Mouse (Mus musculus): Measurements from ENCODE around the gene Enthd1.

The Enthd1 gene

GRCm38 (mm10) chr15:80538075-80538474, 26.9 kb downstream of the Enthd1 start:
- WGBS, result 97% methylated on average over 2 of the region's 2 CpGs

- WGBS, result 40% methylated on average over 2 of the region's 2 CpGs
Measured at GRCm38 (mm10) chr15:80536051-80536450, 28.9 kb downstream of the Enthd1 start.

- WGBS, result 37% methylated on average over 6 of the region's 6 CpGs
Measured at GRCm38 (mm10) chr15:80533274-80533673, 31.7 kb downstream of the Enthd1 start.

- 90% methylated on average over 8 of the region's 8 CpGs for WGBS
Measured at GRCm38 (mm10) chr15:80532281-80533072, 32.5 kb downstream of the Enthd1 start.

- 71% methylated on average over 9 of the region's 9 CpGs for WGBS
Measured at GRCm38 (mm10) chr15:80531026-80531425, 33.9 kb downstream of the Enthd1 start.

GRCm38 (mm10) chr15:80529955-80530869, 34.7 kb downstream of the Enthd1 start:
- WGBS, result 36% methylated on average over 20 of the region's 20 CpGs

- WGBS, result 32% methylated on average over 10 of the region's 10 CpGs
Measured at GRCm38 (mm10) chr15:80521661-80522388, 43.1 kb downstream of the Enthd1 start.

GRCm38 (mm10) chr15:80519931-80520330, 45.0 kb downstream of the Enthd1 start:
- 76% methylated on average over 5 of the region's 5 CpGs for WGBS

GRCm38 (mm10) chr15:80518567-80519223, 46.3 kb downstream of the Enthd1 start:
- 73% methylated on average over 12 of the region's 12 CpGs for WGBS

GRCm38 (mm10) chr15:80517996-80518395, 47.0 kb downstream of the Enthd1 start:
- 23% methylated on average over 9 of the region's 9 CpGs for WGBS

- 64% methylated on average over 3 of the region's 3 CpGs for WGBS
Measured at GRCm38 (mm10) chr15:80516525-80516924, 48.4 kb downstream of the Enthd1 start.

GRCm38 (mm10) chr15:80505086-80505485, 59.9 kb downstream of the Enthd1 start:
- WGBS, result 32% methylated on average over 4 of the region's 4 CpGs

GRCm38 (mm10) chr15:80503155-80503554, 61.8 kb downstream of the Enthd1 start:
- 97% methylated on average over 4 of the region's 4 CpGs for WGBS

- 89% methylated on average over 2 of the region's 2 CpGs for WGBS
Measured at GRCm38 (mm10) chr15:80502741-80503140, 62.2 kb downstream of the Enthd1 start.

GRCm38 (mm10) chr15:80501106-80502096, 63.6 kb downstream of the Enthd1 start:
- WGBS, result 59% methylated on average over 21 of the region's 21 CpGs

- WGBS, result 35% methylated on average over 10 of the region's 10 CpGs
Measured at GRCm38 (mm10) chr15:80500426-80500825, 64.5 kb downstream of the Enthd1 start.

- 67% methylated on average over 3 of the region's 3 CpGs for WGBS
Measured at GRCm38 (mm10) chr15:80497733-80498132, 67.2 kb downstream of the Enthd1 start.

- 85% methylated on average over 4 of the region's 4 CpGs for WGBS
Measured at GRCm38 (mm10) chr15:80491505-80491904, 73.5 kb downstream of the Enthd1 start.

GRCm38 (mm10) chr15:80490151-80490550, 74.8 kb downstream of the Enthd1 start:
- 81% methylated on average over 5 of the region's 5 CpGs for WGBS

GRCm38 (mm10) chr15:80488658-80489057, 76.3 kb downstream of the Enthd1 start:
- 63% methylated on average over 3 of the region's 3 CpGs for WGBS

Data from cerebral cortex, adult 2 months (tissue).